Mouse (Mus musculus): ENCODE measurements at regions not wholly inside any gene's neighbourhood (a gene's known extent, or its start where the extent isn't known, plus 50 kb on each side); places are given as distances from the start of the nearest gene placed in this dataset.

GRCm38 (mm10) chr13:119358696-119359095 lies 69.7 kb upstream of the Paip1 start:
- DNase-seq (ENCODE audit: low spot score), result no peak

GRCm38 (mm10) chr13:119363379-119363778 lies 65.0 kb upstream of the Paip1 start:
- DNase-seq (ENCODE audit: low spot score), result peak; percentile 53

DNA sequence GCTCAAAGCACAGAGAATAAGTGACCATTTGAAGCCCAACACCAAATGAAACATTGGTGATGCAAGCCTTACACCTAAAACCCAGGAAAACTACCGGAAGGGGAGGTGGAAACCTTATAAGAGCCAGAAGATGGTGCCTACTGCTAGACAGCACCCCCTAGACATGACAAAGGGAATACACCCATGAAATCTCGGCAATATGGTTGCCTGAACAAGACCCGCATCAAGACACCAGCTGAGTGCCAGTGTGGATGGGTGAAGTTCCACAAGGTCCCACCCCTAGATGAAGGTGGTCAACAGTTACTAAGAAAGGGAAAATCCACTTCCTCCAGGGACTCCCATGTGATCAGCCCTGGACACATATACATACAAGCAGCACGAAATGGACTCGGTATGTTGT lies 64.2 kb upstream of the Paip1 start:
- no peak for DNase-seq (ENCODE audit: low spot score)

DNA sequence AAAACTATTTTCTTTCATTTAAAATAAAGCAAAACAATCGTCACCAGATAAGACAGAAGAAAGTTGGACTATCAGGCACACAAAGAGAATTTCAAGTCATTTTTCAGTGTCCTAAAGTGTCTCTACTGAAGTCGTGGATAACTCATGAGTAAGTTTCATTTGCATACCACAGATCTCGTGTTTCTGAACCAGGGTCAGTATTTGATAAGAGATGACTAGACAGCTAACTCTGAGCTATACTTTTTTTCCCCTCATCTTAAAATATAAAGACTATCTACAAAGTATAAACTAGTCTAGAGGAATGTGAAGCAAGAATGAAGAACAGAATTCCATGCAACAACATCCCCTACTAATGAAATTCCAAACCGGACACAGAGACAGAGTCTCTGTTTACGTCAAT lies 60.9 kb upstream of the Paip1 start:
- DNase-seq (ENCODE audit: low spot score), result no peak

DNA sequence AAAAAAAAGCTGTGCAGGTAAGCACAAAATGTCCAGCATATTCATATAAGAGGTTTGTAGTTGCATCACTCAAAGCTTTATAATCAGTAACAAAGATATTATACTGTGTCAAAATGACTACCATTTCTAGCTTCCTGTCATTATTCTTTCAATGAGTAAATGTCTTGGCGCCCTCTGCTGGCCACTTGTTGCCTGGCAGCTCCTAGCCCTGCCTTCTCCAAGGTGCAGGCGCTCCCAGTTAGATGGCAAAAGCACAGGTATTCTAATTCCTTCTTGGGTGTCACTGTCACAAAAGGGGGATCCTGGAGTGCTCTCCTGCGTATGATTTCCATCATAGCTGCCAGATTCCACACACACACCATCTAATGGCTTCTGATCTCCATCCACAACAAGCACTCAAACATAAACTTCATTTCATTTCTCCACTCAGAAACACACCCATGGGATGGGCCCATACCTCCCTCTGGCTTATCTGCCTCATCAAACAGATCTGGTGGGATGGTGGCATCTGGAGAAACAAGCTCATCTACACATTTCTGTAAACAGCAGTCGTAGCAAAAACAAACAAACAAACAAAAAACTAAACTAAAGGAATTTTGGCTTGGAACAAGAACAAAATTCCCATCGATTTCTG lies 49.9 kb upstream of the Paip1 start:
- peak; percentile 86 for DNase-seq (ENCODE audit: low spot score)
